Mouse (Mus musculus) embryonic fibroblast, embryonic 13.5 days (primary cell): ENCODE measurements around the gene Pacrg. TPM values are rescaled to one million over a fixed set of nuclear protein-coding genes. Genes with fewer than 3 reads are reported as not detected.

ENCODE experiments used
- H3K27ac ChIP-seq: 2 replicates; pipeline ENCODE4 v1.5.1; 2012; ENCODE audit warnings: low read length, control low read depth, inconsistent platforms; ENCODE audit not compliant: insufficient read depth
- H3K4me1 ChIP-seq: 2 replicates; pipeline ENCODE4 v1.6.1; 2011; ENCODE audit warnings: low read length; ENCODE audit not compliant: control insufficient read depth, insufficient read depth
- H3K4me3 ChIP-seq: 2 replicates; pipeline ENCODE4 v1.5.1; 2011; ENCODE audit warnings: mild to moderate bottlenecking, control low read depth, low read length; ENCODE audit not compliant: insufficient read depth
- CTCF ChIP-seq: IDR thresholded peaks from 2 replicates; pipeline ENCODE4 v1.5.1; 2011; ENCODE audit warnings: mild to moderate bottlenecking, control low read depth, low read length, moderate library complexity, borderline replicate concordance; ENCODE audit not compliant: insufficient read depth
- POLR2A ChIP-seq: IDR thresholded peaks from 2 replicates; pipeline ENCODE4 v1.6.1; 2011; ENCODE audit warnings: low read depth, mild to moderate bottlenecking, control low read depth, low read length, moderate library complexity
- polyA plus RNA-seq: library from polyadenylated mRNA; stranded (reverse); fragments of >200 nt; gene quantifications from 2 replicates; pipeline ENCODE4 v1.2.4, GENCODE M21; 2011; ENCODE audit warnings: low read depth; ENCODE audit not compliant: missing spikeins, insufficient read length

Gene Pacrg
- polyA plus RNA-seq, 1 experiment, result 0.58 TPM

DNA sequence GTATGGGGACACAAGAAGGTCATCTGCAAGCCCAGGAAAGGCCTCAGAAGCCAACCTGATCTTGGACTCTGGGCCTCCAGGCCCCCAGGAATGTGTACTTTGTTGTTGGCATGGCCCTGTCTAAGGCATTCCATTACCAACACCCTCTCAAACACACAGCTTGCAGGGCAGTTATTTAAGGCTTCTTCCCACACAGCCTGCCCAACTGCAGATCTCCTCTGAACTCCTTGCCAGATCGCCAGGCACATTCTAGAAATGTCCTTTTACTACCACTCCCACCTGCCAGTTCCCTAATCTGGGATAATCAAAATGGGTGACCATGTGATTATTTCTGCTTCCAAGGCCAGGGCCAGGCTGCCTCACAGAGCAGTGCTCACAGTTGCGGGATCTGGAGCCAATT, 338.7 kb downstream of the Pacrg start:
- Histone ChIP-seq H3K4me1 (no peaks in the 10 kb centered on the region; the same call in 1 of the 2 replicates), H3K4me3 (no peak overlapping the region), H3K27ac (no peak overlapping the region)
- TF ChIP-seq CTCF (no peak), POLR2A (no peak)

DNA sequence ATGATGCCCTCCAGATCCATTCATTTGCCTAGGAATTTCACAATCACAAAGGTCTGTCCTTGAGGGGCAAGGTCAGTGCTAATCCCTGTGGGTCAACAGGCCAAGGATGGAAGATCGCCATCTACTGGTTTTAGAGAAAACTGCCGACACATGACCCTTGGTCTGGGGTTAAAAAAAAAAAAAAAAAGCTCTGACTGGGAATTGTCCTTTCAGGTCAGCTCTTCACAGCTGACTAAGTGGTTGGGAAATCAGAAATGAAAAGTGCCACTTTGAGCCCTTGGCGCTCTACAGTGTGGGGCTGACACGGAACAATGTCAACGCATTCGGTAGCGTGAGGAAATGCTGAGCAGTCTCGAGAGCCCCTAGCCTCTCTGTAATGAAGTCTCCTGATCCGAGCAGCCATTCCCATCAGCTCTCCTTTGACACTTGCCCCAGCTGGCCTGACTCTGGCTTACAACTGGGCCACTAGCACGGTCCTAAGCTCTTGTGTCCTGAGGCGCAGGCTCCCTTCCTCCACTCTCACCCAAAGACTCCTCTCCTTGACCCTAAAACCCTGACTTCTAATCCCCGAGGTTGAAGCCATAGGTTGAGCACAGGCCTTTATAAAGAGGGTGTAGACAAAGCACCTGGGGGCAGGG, 339.2 kb downstream of the Pacrg start:
- Histone ChIP-seq H3K4me3 (no peak overlapping the region), H3K4me1 (no peaks in the 10 kb centered on the region; the same call in 1 of the 2 replicates), H3K27ac (no peak overlapping the region)
- TF ChIP-seq CTCF (no peak), POLR2A (no peak)

DNA sequence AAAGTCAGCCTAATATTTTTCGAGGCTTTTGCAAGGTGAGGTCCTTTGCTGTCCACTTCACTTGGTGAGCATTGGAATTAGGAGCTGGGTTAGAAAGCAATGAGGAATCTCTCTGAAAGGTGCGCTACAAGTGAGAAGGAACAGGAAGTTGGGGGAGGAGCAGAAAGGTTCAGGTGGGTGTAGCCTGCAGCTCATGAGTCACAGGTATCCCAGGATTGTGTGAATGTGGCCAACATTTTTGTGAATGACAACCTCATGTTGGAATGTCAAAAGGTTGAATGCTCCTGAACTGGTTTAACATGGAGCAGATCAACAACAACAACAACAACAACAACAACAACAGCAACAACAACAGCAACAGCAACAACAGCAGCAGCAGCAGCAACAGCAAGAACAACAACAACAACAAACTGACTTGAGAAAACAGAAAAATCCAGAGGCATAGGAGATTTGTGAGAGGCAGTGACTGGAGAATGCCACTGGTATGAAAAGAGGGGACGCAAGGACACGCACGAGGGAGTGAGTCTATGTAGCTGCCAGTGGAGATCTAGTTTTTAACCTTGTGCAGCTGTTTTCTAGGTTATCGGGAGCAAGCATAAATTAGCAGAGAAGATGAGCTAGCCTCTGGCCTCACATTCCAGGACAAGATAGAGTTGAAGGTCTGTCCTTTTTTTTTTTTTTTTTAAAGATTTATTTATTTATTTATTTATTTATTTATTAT, 341.0 kb downstream of the Pacrg start:
- Histone ChIP-seq H3K4me3 (no peak overlapping the region), H3K27ac (no peak overlapping the region), H3K4me1 (no peaks in the 10 kb centered on the region; the same call in 1 of the 2 replicates)
- TF ChIP-seq CTCF, result no peak
- TF ChIP-seq POLR2A, result no peak

DNA sequence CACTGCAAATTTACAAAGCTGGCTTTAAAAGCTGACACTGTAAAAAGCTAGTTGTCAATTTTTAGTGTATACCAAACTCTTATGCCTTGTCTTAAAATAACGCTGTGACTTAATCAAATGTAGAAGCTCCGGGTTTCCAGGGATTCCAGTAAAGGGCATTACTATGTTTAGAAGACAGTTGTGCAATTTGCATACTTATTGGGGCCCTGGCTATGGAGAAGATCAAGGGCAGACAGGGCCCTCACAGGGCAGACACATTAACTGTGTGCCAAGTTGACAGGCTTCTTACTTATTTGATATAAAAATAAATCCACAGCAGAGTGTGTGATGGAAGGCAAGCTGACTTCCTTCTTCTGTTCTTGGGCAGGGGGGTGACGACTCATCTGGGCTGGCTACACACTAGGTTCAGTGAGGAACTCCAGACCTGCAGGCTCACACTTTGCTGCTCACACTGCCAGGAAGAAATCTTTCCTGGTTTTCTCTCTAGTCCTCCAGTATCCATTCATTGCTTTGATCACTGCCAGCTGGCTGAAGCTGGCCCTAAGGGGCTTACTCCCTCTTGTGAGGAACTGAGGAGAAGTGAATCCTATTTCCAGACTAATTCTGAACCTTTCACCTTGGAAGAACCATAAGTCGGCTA, 342.2 kb downstream of the Pacrg start:
- TF ChIP-seq POLR2A, result no peak
- no peak for TF ChIP-seq CTCF
- no peak overlapping the region for H3K4me3 ChIP-seq
- no peaks in the 10 kb centered on the region; the same call in 1 of the 2 replicates for H3K4me1 ChIP-seq
- no peak overlapping the region for H3K27ac ChIP-seq

DNA sequence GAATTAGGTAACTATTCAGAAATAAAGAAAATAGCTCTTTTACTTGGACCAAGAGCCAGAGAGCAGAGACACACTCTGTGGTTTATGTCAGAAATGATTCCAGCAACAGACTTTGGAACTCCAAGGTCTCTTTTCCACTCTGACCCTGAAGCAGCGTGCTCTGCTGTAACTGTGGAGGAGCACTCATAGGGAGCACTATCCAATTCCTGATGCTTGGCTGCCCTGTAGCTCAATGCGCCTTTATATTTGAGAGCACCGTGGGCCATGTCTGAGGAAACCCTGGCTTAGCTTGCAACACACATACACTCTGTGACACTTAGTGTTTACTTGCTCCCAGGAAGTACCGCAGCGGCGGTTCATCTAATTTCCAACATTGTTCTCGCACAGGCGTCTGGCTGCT, 344.0 kb downstream of the Pacrg start:
- H3K4me1 ChIP-seq, result no peaks in the 10 kb centered on the region; the same call in 1 of the 2 replicates
- TF ChIP-seq POLR2A (no peak), CTCF (no peak)
- H3K27ac ChIP-seq, result no peak overlapping the region
- no peak overlapping the region for H3K4me3 ChIP-seq

DNA sequence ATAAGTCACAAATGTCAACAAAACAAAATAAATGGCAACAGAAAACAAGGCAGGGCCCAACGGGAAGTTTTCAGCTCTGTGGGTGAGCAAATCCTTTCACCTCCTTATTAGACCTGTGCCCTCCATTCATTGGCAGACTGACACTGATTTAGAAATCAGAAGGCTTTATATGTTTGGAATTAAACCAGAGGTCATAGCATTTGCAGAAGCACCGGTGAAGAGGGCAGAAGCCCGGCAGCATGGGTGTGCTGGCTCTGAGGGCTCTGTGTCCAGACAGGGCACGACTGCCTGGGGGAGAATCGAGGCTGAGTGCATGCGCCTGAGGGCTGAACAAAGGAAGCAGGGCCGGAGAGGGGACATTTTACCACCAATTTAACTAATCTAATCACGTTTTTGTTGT, 344.5 kb downstream of the Pacrg start:
- TF ChIP-seq POLR2A (no peak), CTCF (no peak)
- no peak overlapping the region for H3K4me3 ChIP-seq
- H3K4me1 ChIP-seq, result no peaks in the 10 kb centered on the region; the same call in 1 of the 2 replicates
- no peak overlapping the region for H3K27ac ChIP-seq

DNA sequence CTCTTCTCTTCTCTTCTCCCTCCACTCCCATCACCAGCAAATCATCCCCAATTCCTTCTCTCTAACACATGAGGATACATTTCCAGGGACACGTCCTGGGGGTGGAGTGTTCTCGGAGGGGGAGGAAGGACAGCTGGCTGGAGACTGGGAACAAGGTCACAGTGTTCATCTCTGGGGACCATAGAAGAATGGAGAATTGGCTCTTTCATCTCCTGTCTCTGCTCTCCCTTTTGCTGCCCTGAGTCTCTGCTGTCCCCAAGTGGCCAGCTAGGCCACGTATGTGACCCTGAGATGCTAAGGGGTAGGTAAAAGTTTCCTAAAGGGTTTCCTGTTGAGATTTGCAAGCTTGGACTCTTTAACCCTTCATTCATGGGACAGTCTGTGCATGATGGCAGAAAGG, 347.0 kb downstream of the Pacrg start:
- Histone ChIP-seq H3K4me3 (no peak overlapping the region), H3K4me1 (no peaks in the 10 kb centered on the region), H3K27ac (no peak overlapping the region)
- peak; percentile 22; the same call in 1 of the 2 replicates for TF ChIP-seq CTCF
- TF ChIP-seq POLR2A, result no peak

DNA sequence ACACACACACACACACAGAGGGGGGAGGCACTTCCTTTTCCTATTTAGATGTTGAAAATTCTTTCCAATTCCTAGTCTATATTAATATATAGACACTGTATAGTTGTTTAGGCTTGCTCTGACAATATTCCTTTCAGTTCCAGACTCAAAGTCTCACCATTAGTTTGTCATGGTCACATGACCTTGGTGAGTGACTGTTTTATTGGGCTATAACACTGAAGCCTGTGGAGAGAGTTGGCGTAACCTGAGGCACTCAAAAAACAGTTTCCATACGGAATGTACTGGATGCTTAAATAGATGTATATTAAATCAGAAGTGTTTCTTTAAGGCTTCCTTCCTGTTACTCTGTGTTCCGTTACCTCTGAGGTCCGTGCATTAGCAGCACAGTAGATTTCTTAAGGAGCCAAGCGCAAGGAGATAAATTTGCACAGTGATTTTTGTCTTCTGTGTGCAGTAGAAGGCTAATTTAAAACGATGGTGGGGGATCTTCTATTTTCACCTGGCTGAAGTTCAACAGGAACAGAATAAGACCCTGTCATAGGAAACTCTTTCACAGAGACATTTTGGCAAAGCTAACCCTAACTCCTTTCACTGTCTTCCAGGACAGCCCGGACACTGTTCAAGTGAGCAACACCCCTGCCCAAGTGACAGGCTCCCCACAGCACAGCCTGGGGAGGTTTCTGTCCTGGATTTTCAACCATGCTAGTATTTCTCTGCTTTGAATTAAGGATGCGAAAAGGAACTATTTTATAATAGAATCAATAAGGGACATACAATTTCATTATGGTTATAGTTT, 349.5 kb downstream of the Pacrg start:
- TF ChIP-seq CTCF (no peak), POLR2A (no peak)
- H3K4me1 ChIP-seq, result no peaks in the 10 kb centered on the region
- H3K27ac ChIP-seq, result no peak overlapping the region
- H3K4me3 ChIP-seq, result no peak overlapping the region

DNA sequence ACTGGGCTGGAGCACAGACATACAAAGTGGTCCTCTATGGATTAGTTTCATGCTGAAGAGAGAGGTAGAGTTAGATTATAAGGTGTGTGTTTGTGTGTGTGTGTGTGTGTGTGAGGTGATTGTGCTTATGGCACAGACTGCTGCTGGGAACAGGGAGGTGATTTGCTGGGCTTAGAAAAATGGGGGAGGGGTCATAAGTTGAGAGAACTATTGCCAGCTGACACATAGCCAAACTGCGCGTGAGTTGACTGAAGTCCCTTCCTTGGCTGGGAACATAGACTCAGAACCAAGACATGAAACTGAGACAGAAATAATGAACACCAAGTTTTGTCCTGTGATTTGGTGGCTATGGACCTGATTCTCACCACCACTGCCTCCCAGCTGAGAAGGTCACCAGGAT, 351.2 kb downstream of the Pacrg start:
- TF ChIP-seq POLR2A, result no peak
- TF ChIP-seq CTCF, result no peak
- no peak overlapping the region for H3K4me3 ChIP-seq
- H3K27ac ChIP-seq, result no peak overlapping the region

DNA sequence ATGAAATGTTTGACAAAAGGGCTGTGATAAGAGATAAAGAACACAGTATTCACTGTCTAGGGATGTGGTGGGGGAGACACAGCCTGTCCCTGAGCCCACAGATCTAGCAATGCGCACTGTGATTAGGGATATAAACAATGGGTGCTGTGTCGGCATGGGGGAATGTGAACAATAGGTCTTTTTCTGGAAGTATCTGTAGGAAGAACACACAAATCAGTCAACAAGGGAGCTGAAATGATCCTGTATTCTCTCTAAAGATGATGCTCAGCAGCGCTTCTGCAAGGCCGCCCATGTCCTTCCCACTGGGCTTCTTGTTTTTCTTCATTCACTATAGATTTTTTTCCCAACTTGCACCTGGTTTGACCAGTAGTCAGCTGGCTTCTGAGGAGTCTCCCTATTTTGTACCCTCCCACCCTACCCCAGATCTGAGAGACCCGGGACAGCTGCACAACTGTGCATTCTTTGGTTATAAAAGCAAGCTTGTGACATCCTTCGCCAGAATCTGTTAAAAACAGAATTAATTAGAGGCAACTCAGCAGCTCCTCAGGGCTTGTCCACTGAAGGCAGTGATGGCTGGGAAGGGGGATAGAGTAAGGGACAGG, 356.1 kb downstream of the Pacrg start:
- TF ChIP-seq POLR2A (no peak), CTCF (no peak)
- no peak overlapping the region for H3K27ac ChIP-seq
- H3K4me1 ChIP-seq, result no peaks in the 10 kb centered on the region
- no peak overlapping the region for H3K4me3 ChIP-seq

More for the DNA sequence above, 351.2 kb downstream of the Pacrg start:
- no peaks in the 10 kb centered on the region for H3K4me1 ChIP-seq
